Mouse (Mus musculus): ENCODE data around the gene Ina. TPM values are rescaled to one million over a fixed set of nuclear protein-coding genes. Genes with fewer than 3 reads are reported as not detected.

Ina gene
- total and polyA plus RNA-seq, 3 experiments: not detected

- H3K27ac ChIP-seq (ENCODE audit: control insufficient read depth, low read depth, low read length): no peak overlapping the region
- H3K79me2 ChIP-seq (ENCODE audit: control insufficient read depth, insufficient read depth, low read length, poor library complexity): peaks cover 20% of the 10 kb centered on the region
- H3K36me3 ChIP-seq (ENCODE audit: control insufficient read depth in 1 of 2, insufficient read depth in 2 of 2, low read length in 2 of 2): peaks cover 12 to 17% of the 10 kb centered on the region in 2 experiments
- H3K4me1 ChIP-seq (ENCODE audit: control insufficient read depth in 1 of 2, insufficient read depth in 2 of 2, low read length in 2 of 2): peaks cover 4 to 17% of the 10 kb centered on the region in 2 experiments
- H3K27me3 ChIP-seq (ENCODE audit: control insufficient read depth in 1 of 2, insufficient read depth in 2 of 2, low read length in 2 of 2): no peaks in the 10 kb centered on the region
- H3K9me3 ChIP-seq (replicated peaks; ENCODE audit: insufficient read depth, low read length): no peaks in the 10 kb centered on the region
- no peak overlapping the region for H3K9ac ChIP-seq (ENCODE audit: control insufficient read depth, low read depth, low read length, poor library complexity, severe bottlenecking)
- DNase-seq (ENCODE audit: low read depth, low spot score): no peak
- no peak overlapping the region for H3K4me3 ChIP-seq (ENCODE audit: control insufficient read depth in 1 of 2, insufficient read depth in 1 of 2, low read depth in 2 of 2, low read length in 2 of 2)
- no peak for TF ChIP-seq RCOR1 (IDR thresholded peaks at IDR 0.05; ENCODE audit: low read depth, low read length)
These were observed 32.8 kb downstream of the Ina start for GRCm38 (mm10) chr19:47047236-47047833.

GRCm38 (mm10) chr19:47049061-47049460, 34.6 kb downstream of the Ina start:
- peaks cover 20% of the 10 kb centered on the region for H3K79me2 ChIP-seq (ENCODE audit: control insufficient read depth, insufficient read depth, low read length, poor library complexity)
- no peaks in the 10 kb centered on the region for H3K9me3 ChIP-seq (replicated peaks; ENCODE audit: insufficient read depth, low read length)
- H3K4me3 ChIP-seq (ENCODE audit: control insufficient read depth in 1 of 2, insufficient read depth in 1 of 2, low read depth in 2 of 2, low read length in 2 of 2): peak overlapping the region in 1 of 2 experiments; percentile 72; a peak in 2 of 4 replicates
- no peak overlapping the region for H3K27ac ChIP-seq (ENCODE audit: control insufficient read depth, low read depth, low read length)
- DNase-seq (ENCODE audit: low read depth, low spot score): no peak
- peaks cover 5 to 17% of the 10 kb centered on the region in 2 experiments for H3K36me3 ChIP-seq (ENCODE audit: control insufficient read depth in 1 of 2, insufficient read depth in 2 of 2, low read length in 2 of 2)
- no peaks in the 10 kb centered on the region for H3K27me3 ChIP-seq (ENCODE audit: control insufficient read depth in 1 of 2, insufficient read depth in 2 of 2, low read length in 2 of 2)
- H3K4me1 ChIP-seq (ENCODE audit: control insufficient read depth in 1 of 2, insufficient read depth in 2 of 2, low read length in 2 of 2): peaks cover 4 to 17% of the 10 kb centered on the region in 2 experiments
- peak overlapping the region; percentile 81 for H3K9ac ChIP-seq (ENCODE audit: control insufficient read depth, low read depth, low read length, poor library complexity, severe bottlenecking)
- TF ChIP-seq MEF2A (IDR thresholded peaks at IDR 0.05; ENCODE audit: extremely low read depth, insufficient replicate concordance, low read depth, low read length, poor library complexity, severe bottlenecking) (no peak), USF2 (IDR thresholded peaks at IDR 0.05; ENCODE audit: borderline replicate concordance in 1 of 2, insufficient read depth in 1 of 2, low read depth in 1 of 2, low read length in 2 of 2) (no peak), MYB (IDR thresholded peaks at IDR 0.05; ENCODE audit: low read depth, low read length) (no peak), TAL1 (IDR thresholded peaks at IDR 0.05; ENCODE audit: low read length) (no peak), GABPA (IDR thresholded peaks at IDR 0.05; ENCODE audit: low read depth, low read length) (no peak), JUND (IDR thresholded peaks at IDR 0.05; ENCODE audit: low read depth, low read length) (no peak), USF1 (IDR thresholded peaks at IDR 0.05; ENCODE audit: low read depth, low read length) (no peak), MAX (IDR thresholded peaks at IDR 0.05; ENCODE audit: low read length) (no peak), NRF1 (IDR thresholded peaks at IDR 0.05; ENCODE audit: insufficient read depth, low read depth, low read length, poor library complexity, severe bottlenecking) (no peak), BHLHE40 (IDR thresholded peaks at IDR 0.05; ENCODE audit: borderline replicate concordance, low read depth, low read length) (no peak), CTCF (IDR thresholded peaks at IDR 0.05 in 2 of 3, conservative IDR thresholded peaks at IDR 0.05 in 1 of 3; ENCODE audit: control insufficient read depth in 1 of 3, insufficient read depth in 1 of 3, low read depth in 2 of 3, low read length in 3 of 3, poor library complexity in 1 of 3, severe bottlenecking in 1 of 3) (no peak), ETS1 (IDR thresholded peaks at IDR 0.05; ENCODE audit: low read depth, low read length) (no peak), ZMIZ1 (IDR thresholded peaks at IDR 0.05; ENCODE audit: low read depth, low read length) (no peak), ZC3H11A (IDR thresholded peaks at IDR 0.05; ENCODE audit: low read depth, low read length) (no peak), NELFE (IDR thresholded peaks at IDR 0.05; ENCODE audit: low read depth, low read length) (no peak), SIN3A (IDR thresholded peaks at IDR 0.05; ENCODE audit: low read length) (no peak), ZKSCAN1 (IDR thresholded peaks at IDR 0.05; ENCODE audit: low read depth, low read length) (no peak), MXI1 (IDR thresholded peaks at IDR 0.05; ENCODE audit: low read depth, low read length) (no peak), MAFK (IDR thresholded peaks at IDR 0.05; ENCODE audit: borderline replicate concordance, low read depth, low read length) (no peak), MAZ (IDR thresholded peaks at IDR 0.05; ENCODE audit: low read depth, low read length) (no peak)

Measured in MEL (cell line).